Mouse (Mus musculus): Measurements from ENCODE around the gene Mmel1.

The Mmel1 gene

GRCm38 (mm10) chr4:154942632-154943322, 73.4 kb downstream of the Mmel1 start:
- no peak for DNase-seq

- no peak for DNase-seq
These were observed 74.1 kb downstream of the Mmel1 start for GRCm38 (mm10) chr4:154943323-154944039.

- DNase-seq = peak; percentile 62
These were observed 74.8 kb downstream of the Mmel1 start for GRCm38 (mm10) chr4:154944121-154944590.
